Mouse (Mus musculus) liver, adult (tissue): Measurements from ENCODE around the gene Pnpla7.

Experiments
- GATA4 ChIP-seq: IDR thresholded peaks from 2 replicates; pipeline ENCODE4 v1.6.1; 2014; ENCODE audit warnings: mild to moderate bottlenecking, low read length; ENCODE audit not compliant: insufficient replicate concordance

Gene Pnpla7

GRCm38 (mm10) chr2:24975704-24976297 is at the start of gene Pnpla7:
Gene Pnpla7 (plus strand): TSS chr2:24976033.
- TF ChIP-seq GATA4 = no peak

GRCm38 (mm10) chr2:24926345-24926964 is 49.4 kb upstream of the Pnpla7 start:
- TF ChIP-seq GATA4 = no peak

GRCm38 (mm10) chr2:24926965-24927358 is 48.9 kb upstream of the Pnpla7 start:
- no peak for TF ChIP-seq GATA4

GRCm38 (mm10) chr2:24927810-24928479 is 47.9 kb upstream of the Pnpla7 start:
- TF ChIP-seq GATA4 = no peak

- TF ChIP-seq GATA4 = no peak
Observed at GRCm38 (mm10) chr2:24929119-24929518, 46.7 kb upstream of the Pnpla7 start.

- TF ChIP-seq GATA4 = no peak
Observed at GRCm38 (mm10) chr2:24929593-24929992, 46.2 kb upstream of the Pnpla7 start.

- no peak for TF ChIP-seq GATA4
Observed at GRCm38 (mm10) chr2:24934441-24934963, 41.3 kb upstream of the Pnpla7 start.

GRCm38 (mm10) chr2:24935057-24935796 is 40.6 kb upstream of the Pnpla7 start, which contains the start of gene Arrdc1:
Gene Arrdc1 (minus strand): TSS chr2:24935252.
- no peak for TF ChIP-seq GATA4

GRCm38 (mm10) chr2:24942092-24942491 is 33.7 kb upstream of the Pnpla7 start:
- no peak for TF ChIP-seq GATA4

- no peak; the same call in 1 of the 2 replicates for TF ChIP-seq GATA4
Observed at GRCm38 (mm10) chr2:24949421-24950188, 26.2 kb upstream of the Pnpla7 start, which contains the start of gene Zmynd19. Gene Zmynd19 (plus strand): TSS chr2:24949792.

GRCm38 (mm10) chr2:24950189-24950535 is 25.7 kb upstream of the Pnpla7 start:
- TF ChIP-seq GATA4 = no peak

- no peak for TF ChIP-seq GATA4
Observed at GRCm38 (mm10) chr2:24952537-24953055, 23.2 kb upstream of the Pnpla7 start.

GRCm38 (mm10) chr2:24960910-24961309 is 14.9 kb upstream of the Pnpla7 start:
- TF ChIP-seq GATA4 = no peak

- no peak for TF ChIP-seq GATA4
Observed at GRCm38 (mm10) chr2:24962304-24963000, 13.4 kb upstream of the Pnpla7 start, which contains the start of gene Dph7. Gene Dph7 (plus strand): TSS chr2:24962400.
